Comparison of ENCODE assay signal across 24 mouse cellular contexts in the genomic region with DNA sequence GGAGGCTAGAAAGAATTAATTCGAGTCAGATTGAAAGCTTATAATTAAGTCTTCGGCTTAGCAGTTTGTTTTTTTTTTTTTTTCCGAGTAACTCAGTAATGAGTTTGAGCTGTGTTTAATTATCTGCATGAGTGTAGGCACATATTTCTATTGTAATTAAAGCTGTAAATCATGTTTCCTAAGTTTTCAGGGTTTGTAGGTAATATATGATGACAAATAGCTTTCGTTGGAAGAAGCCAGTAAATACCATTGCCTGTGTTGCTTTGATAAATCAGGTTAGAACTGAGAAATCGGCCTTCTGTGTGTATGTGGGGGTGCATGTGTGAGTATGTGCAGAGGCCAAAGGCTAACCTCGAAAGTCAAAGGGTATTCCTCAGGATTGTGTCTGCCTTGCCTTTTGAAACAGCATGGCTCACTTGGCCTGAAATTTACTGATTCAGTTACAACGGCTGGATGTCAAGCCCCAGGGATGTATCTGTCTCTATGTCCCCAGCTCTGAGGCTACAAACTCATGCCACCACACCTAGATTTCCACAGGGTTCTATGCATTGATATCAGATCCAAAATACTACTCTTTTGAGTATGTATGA. TPM values are rescaled to one million over a fixed set of nuclear protein-coding genes. Genes with fewer than 3 reads are reported as not detected.
DNase-seq lines count a peak whose midpoint lies in the region; ATAC-seq lines count a peak whose summit lies in the region.
"Had no signal": no experiment of that assay in that cellular context is flagged by ENCODE, and none has a peak within 500 bp of the region (broad histone marks: within the 10 kb centered on the region; RNA-seq: fewer than 3 reads in every experiment).

No protein-coding gene starts in this region.

- DNase-seq in hindbrain, embryonic 14.5 days (ENCODE audit: low spot score) = no peak
- peak; percentile 61 for DNase-seq in hindlimb bud, embryonic 11.5 days (ENCODE audit: extremely low spot score, low read depth, low spot score)
- DNase-seq in heart, adult 11 months = no peak
- DNase-seq: cerebellum, adult 11 months; cerebellum, adult 9-11 months; gastrocnemius, postnatal 10 days; kidney, postnatal 4 days; layer of hippocampus, adult 9-11 months; left cerebral cortex, postnatal 4 days; liver; right cerebral cortex, adult 18-20 months; right cerebral cortex, postnatal 4 days; thymus, postnatal 25 days had no signal

- H3K36me3 ChIP-seq in hindbrain, embryonic 14.5 days (replicated peaks; ENCODE audit: control insufficient read depth, insufficient read depth) = no peaks in the 10 kb centered on the region
- H3K36me3 ChIP-seq in hindbrain, embryonic 16.5 days (ENCODE audit: control insufficient read depth, insufficient read depth, low read length) = no peaks in the 10 kb centered on the region
- no peaks in the 10 kb centered on the region for H3K36me3 ChIP-seq in midbrain, embryonic 15.5 days (replicated peaks)
- H3K36me3 ChIP-seq in midbrain, embryonic 13.5 days = no peaks in the 10 kb centered on the region
- peaks cover 14% of the 10 kb centered on the region for H3K36me3 ChIP-seq in liver, embryonic 12.5 days
- H3K36me3 ChIP-seq: embryonic facial prominence, embryonic 12.5 days; midbrain, embryonic 10.5 days; neural tube, embryonic 12.5 days had no signal

- no peaks in the 10 kb centered on the region for H3K9me3 ChIP-seq in hindbrain, embryonic 14.5 days (ENCODE audit: control insufficient read depth, low read length)
- no peaks in the 10 kb centered on the region for H3K9me3 ChIP-seq in hindbrain, embryonic 16.5 days (ENCODE audit: control insufficient read depth, low read length)
- H3K9me3 ChIP-seq in midbrain, embryonic 15.5 days = no peaks in the 10 kb centered on the region
- H3K9me3 ChIP-seq in midbrain, embryonic 13.5 days = no peaks in the 10 kb centered on the region
- H3K9me3 ChIP-seq in liver, embryonic 12.5 days (replicated peaks) = no peaks in the 10 kb centered on the region
- H3K9me3 ChIP-seq: embryonic facial prominence, embryonic 12.5 days; midbrain, embryonic 10.5 days; neural tube, embryonic 12.5 days had no signal

- WGBS in hindbrain, embryonic 14.5 days = 63% methylated on average over 7 of the region's 7 CpGs
- WGBS in hindbrain, embryonic 16.5 days = 54% methylated on average over 7 of the region's 7 CpGs
- 58% methylated on average over 7 of the region's 7 CpGs for WGBS in midbrain, embryonic 15.5 days
- 66% methylated on average over 7 of the region's 7 CpGs for WGBS in midbrain, embryonic 13.5 days
- WGBS in liver, embryonic 12.5 days (ENCODE audit: insufficient replicate concordance) = 62% methylated on average over 7 of the region's 7 CpGs

- H3K4me1 ChIP-seq in hindbrain, embryonic 14.5 days (replicated peaks; ENCODE audit: control insufficient read depth, insufficient read depth, low read length) = peaks cover 12% of the 10 kb centered on the region
- peaks cover 2% of the 10 kb centered on the region; the same call in 1 of the 2 replicates for H3K4me1 ChIP-seq in hindbrain, embryonic 16.5 days (ENCODE audit: control insufficient read depth, insufficient read depth, low read depth, low read length)
- H3K4me1 ChIP-seq in midbrain, embryonic 15.5 days = peaks cover 19% of the 10 kb centered on the region
- H3K4me1 ChIP-seq in midbrain, embryonic 13.5 days (replicated peaks) = peaks cover 6% of the 10 kb centered on the region; the same call in 1 of the 2 replicates
- H3K4me1 ChIP-seq in liver, embryonic 12.5 days = no peaks in the 10 kb centered on the region

- ATAC-seq in hindbrain, embryonic 14.5 days (ENCODE audit: low FRiP score) = no peak
- no peak for ATAC-seq in hindbrain, embryonic 16.5 days
- ATAC-seq in midbrain, embryonic 15.5 days (replicated peaks) = no peak
- no peak for ATAC-seq in midbrain, embryonic 13.5 days
- no peak for ATAC-seq in liver, embryonic 12.5 days
- ATAC-seq: inflammation-experienced regulatory T-cells, adult 6 months had no signal

- no peak overlapping the region; the same call in 1 of the 2 replicates for H3K9ac ChIP-seq in hindbrain, embryonic 14.5 days
- no peak overlapping the region for H3K9ac ChIP-seq in hindbrain, embryonic 16.5 days (ENCODE audit: low read depth, low read length)
- no peak overlapping the region for H3K9ac ChIP-seq in midbrain, embryonic 15.5 days
- H3K9ac ChIP-seq in midbrain, embryonic 13.5 days (replicated peaks) = no peak overlapping the region
- H3K9ac ChIP-seq in liver, embryonic 12.5 days = no peak overlapping the region
- H3K9ac ChIP-seq: embryonic facial prominence, embryonic 12.5 days; neural tube, embryonic 12.5 days had no signal

- no peaks in the 10 kb centered on the region for H3K27me3 ChIP-seq in hindbrain, embryonic 14.5 days (ENCODE audit: control insufficient read depth, insufficient read depth, low read length)
- H3K27me3 ChIP-seq in hindbrain, embryonic 16.5 days (replicated peaks; ENCODE audit: control insufficient read depth, insufficient read depth, low read length) = no peaks in the 10 kb centered on the region
- H3K27me3 ChIP-seq in midbrain, embryonic 15.5 days (replicated peaks) = no peaks in the 10 kb centered on the region
- H3K27me3 ChIP-seq in midbrain, embryonic 13.5 days = no peaks in the 10 kb centered on the region
- H3K27me3 ChIP-seq in liver, embryonic 12.5 days (replicated peaks) = no peaks in the 10 kb centered on the region
- H3K27me3 ChIP-seq: embryonic facial prominence, embryonic 12.5 days; neural tube, embryonic 12.5 days had no signal

- H3K27ac ChIP-seq in hindbrain, embryonic 14.5 days = peak overlapping the region; percentile 43; the same call in 1 of the 2 replicates
- H3K27ac ChIP-seq in hindbrain, embryonic 16.5 days (ENCODE audit: low read depth, low read length) = no peak overlapping the region
- peak overlapping the region; percentile 2; the same call in 1 of the 2 replicates for H3K27ac ChIP-seq in midbrain, embryonic 15.5 days
- no peak overlapping the region for H3K27ac ChIP-seq in midbrain, embryonic 13.5 days
- no peak overlapping the region for H3K27ac ChIP-seq in liver, embryonic 12.5 days
- H3K27ac ChIP-seq: embryonic facial prominence, embryonic 12.5 days; left cerebral cortex, adult 2 months; neural tube, embryonic 12.5 days had no signal

- no peak overlapping the region for H3K4me2 ChIP-seq in hindbrain, embryonic 14.5 days (replicated peaks)
- no peak overlapping the region for H3K4me2 ChIP-seq in hindbrain, embryonic 16.5 days (ENCODE audit: low read length)
- no peak overlapping the region for H3K4me2 ChIP-seq in midbrain, embryonic 15.5 days
- no peak overlapping the region for H3K4me2 ChIP-seq in midbrain, embryonic 13.5 days (replicated peaks)
- H3K4me2 ChIP-seq in liver, embryonic 12.5 days = no peak overlapping the region
- H3K4me2 ChIP-seq: embryonic facial prominence, embryonic 12.5 days; heart, embryonic 11.5 days; neural tube, embryonic 12.5 days had no signal

- no peak overlapping the region for H3K4me3 ChIP-seq in hindbrain, embryonic 14.5 days (replicated peaks; ENCODE audit: low read length)
- H3K4me3 ChIP-seq in hindbrain, embryonic 16.5 days (ENCODE audit: low read length) = no peak overlapping the region
- no peak overlapping the region for H3K4me3 ChIP-seq in midbrain, embryonic 15.5 days
- H3K4me3 ChIP-seq in midbrain, embryonic 13.5 days (replicated peaks) = no peak overlapping the region
- no peak overlapping the region for H3K4me3 ChIP-seq in liver, embryonic 12.5 days
- H3K4me3 ChIP-seq: embryonic facial prominence, embryonic 12.5 days; erythroblast, embryonic 14.5 days; left cerebral cortex, adult 2 months; midbrain, embryonic 10.5 days; neural tube, embryonic 12.5 days had no signal

RNA-seq across cellular contexts. Expression of gene Fam114a1, which starts 34.2 kb away (rescaled TPM):
- 7.1 and 10.3 TPM in 2 replicates for polyA plus RNA-seq in hindbrain, embryonic 14.5 days (2014; fragmentation: Nextera tagmentation; extraction: Ambion mirVana)
- polyA plus RNA-seq in hindbrain, embryonic 16.5 days (2015; fragmentation: Nextera tagmentation; extraction: Ambion mirVana) = 9.6 and 11.5 TPM in 2 replicates
- 7.5 and 8.3 TPM in 2 replicates for polyA plus RNA-seq in midbrain, embryonic 15.5 days (2015; fragmentation: Nextera tagmentation; extraction: Ambion mirVana)
- 6.1 and 6.8 TPM in 2 replicates for polyA plus RNA-seq in midbrain, embryonic 13.5 days (2015; fragmentation: Nextera tagmentation; extraction: Ambion mirVana)
- 14.7 and 15.3 TPM in 2 replicates for polyA plus RNA-seq in liver, embryonic 12.5 days (2016; fragmentation: Nextera tagmentation; extraction: Ambion mirVana)
- polyA plus RNA-seq: erythroblast, embryonic 14.5 days had no signal

RNA-seq across cellular contexts. Expression of gene Tlr6, which starts 44.1 kb away (rescaled TPM):
- polyA plus RNA-seq in hindbrain, embryonic 14.5 days (2014; fragmentation: Nextera tagmentation; extraction: Ambion mirVana) = 0.18 and 0.55 TPM in 2 replicates
- polyA plus RNA-seq in hindbrain, embryonic 16.5 days (2015; fragmentation: Nextera tagmentation; extraction: Ambion mirVana) = 0.25 and 0.31 TPM in 2 replicates
- polyA plus RNA-seq in midbrain, embryonic 15.5 days (2015; fragmentation: Nextera tagmentation; extraction: Ambion mirVana) = 0.40 and 0.82 TPM in 2 replicates
- polyA plus RNA-seq in midbrain, embryonic 13.5 days (2015; fragmentation: Nextera tagmentation; extraction: Ambion mirVana) = 0.17 and 0.22 TPM in 2 replicates
- polyA plus RNA-seq in liver, embryonic 12.5 days (2016; fragmentation: Nextera tagmentation; extraction: Ambion mirVana) = 0.44 and 0.54 TPM in 2 replicates
- polyA plus RNA-seq: erythroblast, embryonic 14.5 days had no signal

Comparison
In these comparisons a context has a peak if more than half of its experiments do, and no peak if none do; other contexts are left out.
1. H3K27ac ChIP-seq: peak in hindbrain, embryonic 14.5 days (single experiment) and midbrain, embryonic 15.5 days (single experiment); none in hindbrain, embryonic 16.5 days (single experiment), midbrain, embryonic 13.5 days (single experiment) and liver, embryonic 12.5 days (single experiment).